Mouse (Mus musculus): ENCODE data around the gene Nav2.

The Nav2 gene

DNA sequence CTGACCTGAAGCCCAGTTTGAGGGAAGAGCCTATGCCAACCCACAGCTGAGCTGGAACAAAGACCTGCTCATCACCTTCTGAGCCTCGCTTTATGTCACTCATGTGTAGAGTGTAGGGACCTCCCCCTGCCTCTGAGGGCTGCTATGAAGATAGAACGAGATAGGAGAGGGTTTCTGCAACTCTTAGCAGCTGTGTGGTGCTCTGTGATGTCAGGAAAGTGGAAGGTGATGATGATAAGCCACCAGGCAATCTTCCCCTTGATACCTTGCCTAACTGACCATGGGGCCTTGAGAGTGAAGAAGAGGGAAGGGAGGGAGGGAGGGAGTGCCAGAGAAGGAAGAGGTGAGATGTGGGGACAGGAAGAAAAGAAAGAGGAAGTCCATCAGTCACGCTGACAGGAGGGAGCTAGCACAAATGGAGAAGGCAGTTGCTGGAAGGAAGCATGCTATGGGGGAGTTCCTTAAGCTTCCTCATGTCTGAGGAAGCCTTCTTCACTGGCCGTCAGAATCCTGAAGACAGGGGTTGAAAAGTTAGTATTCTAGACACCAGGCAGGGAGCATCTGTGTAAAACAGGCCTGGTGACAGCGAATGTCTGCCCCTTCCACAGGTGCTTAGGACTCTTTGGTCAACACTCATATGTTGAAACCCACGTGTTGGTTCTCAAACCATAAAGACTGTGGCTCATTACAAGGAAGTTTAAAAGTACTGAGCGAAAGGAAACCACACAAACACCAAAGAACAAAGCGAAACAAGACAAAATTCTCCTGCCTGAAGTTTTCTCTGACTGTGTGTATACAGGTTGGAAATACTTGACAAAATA is at the start of gene Nav2:
Gene Nav2 (plus strand): TSS at position 196 of the 821 bp plus-strand sequence.
- no peak for DNase-seq

DNA sequence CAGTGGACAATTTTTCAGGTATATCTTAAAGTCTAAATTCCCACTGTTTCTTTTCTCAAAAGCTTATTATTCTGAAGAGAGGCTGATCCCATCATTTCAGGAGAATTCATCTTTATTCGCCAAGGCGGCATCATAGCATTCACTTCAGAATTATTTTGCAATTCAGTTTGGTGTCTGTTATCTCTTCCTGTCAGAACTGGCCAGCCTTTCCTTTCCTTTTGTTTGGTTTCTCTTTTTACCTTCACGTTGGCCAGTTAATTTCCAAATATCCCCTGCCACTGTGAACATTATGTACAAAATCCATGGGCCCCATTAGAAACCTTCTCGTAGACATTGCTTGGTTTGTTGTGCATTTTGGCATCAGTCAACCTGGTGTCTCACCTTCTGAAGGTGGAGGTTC is 49.2 kb upstream of the Nav2 start:
- no peak for DNase-seq

DNA sequence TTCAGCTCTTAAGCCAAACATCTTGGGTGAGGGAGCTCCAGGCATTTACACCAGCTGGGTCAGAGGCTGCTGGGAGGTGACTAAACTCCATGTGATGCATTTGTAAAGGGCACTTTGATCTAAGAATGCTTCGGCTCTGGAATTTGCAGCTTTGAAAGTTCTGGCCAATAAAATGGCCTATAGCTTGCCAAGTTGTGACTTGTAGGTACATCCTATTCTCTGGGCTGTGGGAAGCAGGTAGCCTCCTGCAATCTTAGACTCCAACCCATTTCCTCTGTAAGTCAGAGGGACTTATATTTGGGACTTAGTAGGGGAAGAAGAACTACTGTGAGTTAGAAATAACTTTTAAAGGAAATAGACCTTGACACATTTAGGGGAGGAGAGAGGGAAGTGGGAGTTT is 47.6 kb upstream of the Nav2 start:
- DNase-seq: no peak

DNA sequence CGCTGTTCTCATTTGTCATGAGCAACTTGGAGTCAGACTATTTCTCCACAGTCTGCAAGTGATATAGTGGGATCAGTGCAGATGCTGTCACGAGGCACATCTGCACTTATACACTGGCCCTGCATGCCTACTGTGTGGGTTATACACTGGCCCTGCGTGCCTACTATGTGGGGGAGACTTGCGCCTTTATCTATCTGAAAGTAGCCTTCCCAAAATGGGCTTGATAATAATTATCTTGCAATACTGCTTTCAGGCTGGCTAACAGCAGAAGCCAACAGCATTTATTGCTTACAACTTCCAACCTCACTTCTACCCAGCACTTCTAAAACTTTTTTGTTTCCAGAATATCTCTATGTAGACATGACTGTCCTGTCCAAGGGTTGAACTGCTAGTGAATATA is 46.7 kb upstream of the Nav2 start:
- no peak for DNase-seq

DNA sequence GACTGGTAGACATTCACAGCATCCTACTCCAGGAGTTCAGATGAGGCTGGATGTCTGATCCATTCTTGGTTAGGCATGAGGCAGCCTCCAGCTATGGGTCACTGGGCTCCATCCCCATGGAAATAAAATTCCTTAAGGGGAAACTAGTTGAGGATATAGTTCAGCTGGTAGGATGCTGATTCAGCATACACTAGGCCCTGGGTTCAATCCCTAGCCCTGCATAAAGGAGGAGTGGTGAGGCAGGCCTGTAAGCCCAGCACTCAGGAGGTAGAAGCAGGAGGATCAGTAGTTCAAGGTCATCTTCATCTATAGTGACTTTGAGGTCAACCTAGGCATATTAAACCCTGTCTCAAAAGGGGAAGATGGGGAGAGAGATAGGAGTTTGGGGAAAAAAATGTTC is 44.3 kb upstream of the Nav2 start:
- DNase-seq: no peak

DNA sequence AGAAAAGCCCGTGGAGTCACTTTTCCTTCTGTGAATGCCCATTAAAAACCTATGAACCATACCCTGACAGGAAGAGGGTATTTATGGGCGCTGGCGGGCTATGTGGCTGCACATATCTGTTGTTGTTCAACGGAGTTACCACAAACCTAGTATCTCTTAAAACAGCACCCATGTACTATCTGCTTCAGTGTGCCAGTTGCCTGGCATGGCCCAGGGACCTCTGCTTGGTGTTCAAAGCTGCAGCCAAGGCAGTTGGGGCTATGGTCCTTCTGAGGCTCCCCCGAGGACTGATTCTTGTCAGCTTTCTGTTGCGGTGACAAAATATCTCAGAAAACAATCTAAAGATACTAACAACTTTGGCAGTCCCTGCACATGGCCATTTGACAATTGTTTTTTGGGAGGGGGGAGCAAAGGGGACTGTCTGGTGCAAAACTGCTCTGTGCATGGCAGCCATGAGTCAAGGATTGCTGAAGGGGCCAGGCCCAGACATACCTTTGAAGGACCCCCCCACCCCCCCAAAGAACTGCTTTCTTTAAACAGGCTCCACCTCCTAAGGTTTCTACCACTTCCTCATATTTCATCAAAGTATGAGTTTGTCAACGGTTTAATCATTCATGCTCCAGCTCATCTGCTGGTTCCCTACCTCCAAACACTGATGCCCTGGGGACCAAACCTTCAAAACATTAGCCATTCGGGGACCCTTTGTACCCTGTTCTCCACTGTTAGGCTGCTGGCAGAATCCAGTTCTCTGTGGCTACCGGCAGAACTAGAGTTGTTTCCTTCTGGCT is 43.7 kb upstream of the Nav2 start:
- no peak for DNase-seq

DNA sequence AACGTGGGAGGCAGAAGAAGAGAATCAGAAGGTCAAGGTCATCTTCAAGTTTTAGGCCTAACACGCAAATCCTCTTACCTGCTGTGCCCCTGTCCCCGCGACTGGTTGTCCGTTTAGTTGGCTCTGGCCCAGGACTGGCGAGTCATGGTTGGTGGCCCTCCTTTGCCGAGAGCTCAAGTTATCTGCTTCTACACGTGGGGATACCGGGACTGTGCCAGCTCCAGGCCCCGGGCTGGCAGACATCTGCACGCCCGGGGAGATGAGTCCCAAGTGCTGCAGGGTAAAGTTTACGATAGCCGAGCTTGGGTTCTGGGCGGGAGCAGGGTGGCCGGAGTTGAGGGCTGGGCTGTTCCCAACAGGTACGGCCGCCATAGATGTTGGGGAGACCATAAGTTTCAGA is 40.9 kb upstream of the Nav2 start:
- DNase-seq: no peak

DNA sequence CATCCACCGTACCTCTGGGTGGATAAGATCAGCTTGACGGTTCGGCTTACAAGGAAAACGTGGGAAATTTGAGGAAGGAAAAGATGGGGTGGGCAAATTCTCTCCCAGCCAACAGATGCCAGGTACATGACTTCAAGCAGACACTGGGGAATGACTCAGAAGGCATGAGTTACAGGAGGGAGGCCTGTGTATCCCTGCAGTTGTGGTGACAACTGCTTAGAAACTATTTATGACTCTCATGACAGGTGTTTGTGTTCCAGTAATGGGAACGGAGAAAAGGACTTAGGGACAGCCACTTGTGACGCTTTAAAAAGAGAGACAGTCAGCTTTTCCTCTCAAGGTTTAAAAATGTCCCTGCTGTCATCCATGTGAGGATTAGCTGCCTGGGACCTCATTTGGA is 38.4 kb upstream of the Nav2 start:
- DNase-seq: no peak

DNA sequence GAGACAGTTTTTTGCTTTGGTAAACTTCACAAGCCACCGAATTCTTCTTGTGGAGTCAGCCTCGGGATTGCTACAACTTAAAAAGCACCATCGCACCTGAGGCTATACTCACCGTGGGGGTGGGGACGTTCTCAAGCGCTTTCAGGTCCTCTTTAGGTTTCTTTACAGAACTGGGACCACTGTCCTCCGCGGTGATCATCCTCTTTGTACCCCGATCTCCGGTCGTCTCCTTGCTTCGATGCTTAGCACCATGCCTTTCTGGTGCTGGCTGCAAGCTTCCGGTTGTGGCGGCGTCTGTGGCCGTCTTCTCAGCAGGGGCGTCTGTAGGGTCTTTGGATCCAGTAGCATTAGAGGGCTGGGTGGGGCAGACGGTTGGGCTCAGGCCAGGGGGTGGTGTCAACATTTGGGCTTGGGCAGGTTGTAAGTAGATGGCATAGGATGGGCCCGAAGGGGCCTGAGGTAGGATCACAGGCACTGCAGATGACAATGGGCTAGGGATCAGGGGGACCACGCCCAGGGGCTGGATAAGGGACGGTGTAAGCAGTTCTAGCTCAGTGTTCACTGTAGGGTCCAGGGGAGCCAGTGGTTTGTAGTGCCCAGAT is 37.8 kb upstream of the Nav2 start:
- DNase-seq: no peak

DNA sequence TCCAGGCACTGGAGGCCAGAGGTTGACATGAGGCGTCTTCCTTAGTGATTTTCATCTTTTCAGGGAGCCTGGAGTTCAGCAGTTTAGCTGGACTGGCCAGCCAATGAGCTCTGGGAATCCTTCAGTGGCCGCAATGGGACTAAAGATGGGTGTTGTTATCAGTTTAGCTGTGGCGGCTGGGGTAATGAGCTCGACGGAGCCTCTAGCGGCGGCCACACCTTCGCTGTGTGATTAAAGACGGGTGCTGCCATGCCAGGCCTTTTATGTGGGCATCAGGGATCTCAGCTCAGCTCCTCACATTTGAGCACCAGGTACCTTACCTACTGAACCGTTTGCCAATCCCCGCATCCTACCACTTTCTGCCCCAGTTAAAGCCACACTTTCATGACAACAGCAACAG is 37.2 kb upstream of the Nav2 start:
- DNase-seq: no peak

DNA sequence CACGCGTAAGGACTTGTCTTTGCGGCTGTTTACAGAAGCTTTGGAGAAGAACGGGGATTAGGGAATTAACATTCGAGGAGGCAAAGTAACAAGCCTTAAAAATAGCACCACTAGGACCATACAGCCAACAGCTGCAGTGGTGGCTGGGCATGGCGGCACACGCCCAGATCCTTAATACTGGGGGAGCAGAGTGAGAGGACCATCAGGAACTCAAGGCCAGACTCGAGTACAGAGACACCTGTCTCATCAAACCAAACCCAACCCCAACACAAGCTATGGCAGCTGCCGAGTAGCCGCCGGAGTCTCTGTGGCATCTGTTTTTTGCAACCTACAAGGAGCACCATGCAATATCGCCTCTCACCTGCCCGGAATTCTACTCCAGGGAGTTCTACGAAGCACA is 33.4 kb upstream of the Nav2 start:
- DNase-seq: no peak

DNA sequence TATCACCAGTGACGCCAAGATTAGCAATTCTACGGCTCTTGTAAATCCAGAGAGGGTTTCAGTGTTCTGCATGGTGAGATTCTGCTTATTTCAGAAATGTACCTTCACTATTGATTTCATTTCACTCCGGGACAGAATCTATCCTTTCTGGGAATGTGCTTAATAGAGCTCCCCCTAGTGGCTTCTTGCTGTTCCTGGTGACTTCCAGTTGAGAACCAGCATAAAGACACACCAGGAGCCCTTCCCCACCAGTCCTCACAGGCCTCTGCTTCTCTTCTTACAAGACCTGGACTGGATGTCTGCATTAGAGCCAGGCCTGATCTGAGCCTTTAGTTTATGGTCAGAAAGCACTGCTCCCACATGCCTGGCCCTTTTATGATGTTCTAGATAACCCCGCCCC is 32.0 kb upstream of the Nav2 start:
- peak; percentile 74 for DNase-seq

DNA sequence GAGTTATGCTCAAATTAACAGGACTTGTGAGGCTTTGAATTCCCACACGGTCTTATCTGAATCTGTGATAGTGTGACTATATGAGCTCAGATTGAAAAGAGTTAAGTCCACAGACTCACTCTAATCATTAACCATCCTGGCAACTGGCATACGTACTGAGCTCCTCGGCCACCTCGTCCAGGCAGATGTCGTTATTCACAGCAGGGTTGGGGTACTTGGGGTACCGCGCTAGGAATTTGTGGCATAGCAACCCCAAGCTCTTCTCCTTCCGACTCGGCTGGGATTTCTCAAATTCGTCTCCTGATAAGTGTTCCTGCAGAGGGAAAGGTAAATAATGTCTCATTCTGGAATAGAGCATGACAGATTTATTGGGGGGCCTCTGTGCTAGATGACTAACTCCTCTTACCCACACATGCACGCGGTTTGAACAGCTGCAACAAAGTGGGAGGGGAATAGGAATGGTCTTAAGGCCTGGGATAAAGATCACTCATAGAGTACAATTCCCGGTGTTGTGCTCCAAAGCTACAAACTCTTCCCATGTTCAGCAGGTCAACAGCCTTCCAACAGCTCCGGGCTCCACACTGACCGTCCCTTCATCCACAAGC is 30.6 kb upstream of the Nav2 start:
- DNase-seq: no peak

DNA sequence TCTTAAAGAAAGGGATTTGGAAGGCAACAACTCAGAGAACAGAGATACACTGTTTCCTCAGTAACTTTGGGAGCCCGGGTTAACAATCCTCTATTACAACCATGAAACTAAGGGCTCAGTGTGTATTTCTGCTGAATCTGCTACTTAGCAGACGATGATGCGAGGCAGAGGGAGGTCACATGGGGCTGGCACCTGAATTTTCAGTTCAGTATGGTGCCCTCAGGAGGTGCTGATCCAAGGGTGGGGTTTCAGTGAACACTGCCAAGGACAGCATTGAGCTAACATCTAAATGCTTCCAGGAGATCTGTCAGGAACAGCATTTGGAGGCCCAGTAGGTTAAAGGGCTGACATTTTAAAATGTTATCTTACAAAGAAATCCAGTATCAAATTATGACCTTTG is 28.9 kb upstream of the Nav2 start:
- DNase-seq: no peak

DNA sequence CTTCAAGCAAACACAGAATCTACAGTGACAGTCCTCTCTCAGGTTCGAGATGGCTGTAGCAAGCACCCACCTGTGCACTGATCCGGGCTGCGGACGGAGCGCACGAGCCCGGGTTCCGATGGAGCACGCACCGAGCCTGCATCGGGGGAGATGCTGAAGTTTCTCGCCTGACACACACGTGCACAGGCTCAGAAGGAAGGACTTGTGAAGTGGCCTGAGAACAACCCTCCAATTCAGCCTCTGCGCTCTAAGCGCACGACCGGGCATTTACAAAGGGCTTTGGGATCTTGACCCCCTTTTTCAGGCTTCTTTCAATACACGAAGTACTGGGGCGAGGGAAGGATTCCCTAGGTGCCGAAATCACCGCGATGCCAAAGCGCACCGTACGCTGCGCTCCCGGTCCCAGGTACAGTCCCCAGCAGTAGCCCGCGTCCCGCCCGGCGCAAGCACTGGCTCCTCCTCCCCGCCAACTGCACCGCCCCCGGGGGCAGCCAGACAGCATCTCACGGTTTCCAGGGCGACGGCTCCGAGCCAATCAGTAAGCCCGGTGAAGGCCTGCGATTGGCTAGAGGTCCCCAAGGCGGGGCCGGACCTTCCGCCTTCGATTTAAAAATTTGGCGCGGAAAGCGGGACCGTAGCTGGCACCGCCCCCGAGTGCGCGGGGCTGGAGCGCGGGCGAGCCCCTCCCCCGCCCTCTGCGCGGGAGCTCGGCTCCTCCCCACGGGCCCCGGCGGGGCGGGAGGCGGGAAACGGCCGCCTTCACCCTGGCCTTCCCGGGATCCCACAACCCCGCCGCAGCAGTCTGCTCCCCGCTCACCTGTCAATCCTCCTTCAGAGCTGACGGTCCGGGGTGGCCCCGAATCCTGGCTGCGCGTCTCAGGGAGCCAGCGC is 27.7 kb upstream of the Nav2 start:
- DNase-seq: peak; percentile 96

DNA sequence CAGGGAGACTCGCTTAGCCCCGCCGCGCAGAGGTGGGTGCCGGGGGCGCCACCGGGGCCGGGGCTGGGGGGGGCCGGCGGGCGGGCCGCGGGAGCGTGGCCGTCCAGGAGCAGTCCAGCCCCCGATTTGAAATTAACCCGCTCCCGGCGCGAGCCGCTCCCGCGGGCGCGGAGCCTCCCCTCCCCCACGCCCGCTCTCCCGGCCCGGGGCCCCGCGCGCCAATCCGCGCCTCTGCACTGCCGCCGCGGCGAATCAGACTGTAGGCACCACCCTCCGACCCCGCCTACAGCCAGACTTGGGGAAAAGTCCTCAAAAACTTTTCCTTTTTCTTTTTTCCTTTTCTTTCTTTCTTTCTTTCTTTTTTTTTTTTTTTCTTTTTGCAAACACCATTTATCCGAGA is 27.0 kb upstream of the Nav2 start, which contains the start of gene E2f8:
Gene E2f8 (minus strand): TSS at position 111 of the 400 bp plus-strand sequence.
- peak; percentile 59 for DNase-seq

DNA sequence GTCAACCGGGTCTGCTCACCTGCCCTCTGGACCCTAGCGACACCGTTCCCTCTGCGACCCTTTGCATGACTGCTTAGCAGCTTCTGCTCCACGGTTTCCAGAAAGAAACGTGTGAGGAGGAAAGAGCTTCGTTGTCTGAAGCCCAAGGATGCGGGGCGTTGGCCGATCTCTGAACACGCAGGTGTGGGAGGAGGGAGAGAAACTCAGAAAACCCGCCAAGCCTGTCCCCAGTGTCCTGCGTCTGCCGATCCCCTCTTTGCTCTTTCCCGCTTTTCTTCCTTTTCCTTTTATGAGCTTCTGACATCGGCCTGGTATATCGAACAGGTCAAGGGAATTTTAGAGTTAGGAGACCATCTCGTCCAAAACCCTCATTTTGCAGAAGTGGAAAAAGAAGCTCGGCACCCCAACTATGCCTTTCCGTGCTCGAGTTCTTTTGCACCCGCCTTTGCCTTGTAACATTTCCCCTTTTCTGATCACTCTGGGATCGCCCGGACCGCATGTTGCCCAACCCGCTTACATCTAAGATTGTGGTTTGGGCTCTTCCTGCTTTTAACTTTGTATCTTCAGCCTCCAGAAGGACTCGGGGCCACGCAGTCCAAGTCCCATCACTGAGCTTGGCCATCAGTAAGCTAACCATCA is 26.4 kb upstream of the Nav2 start:
- no peak for DNase-seq

DNA sequence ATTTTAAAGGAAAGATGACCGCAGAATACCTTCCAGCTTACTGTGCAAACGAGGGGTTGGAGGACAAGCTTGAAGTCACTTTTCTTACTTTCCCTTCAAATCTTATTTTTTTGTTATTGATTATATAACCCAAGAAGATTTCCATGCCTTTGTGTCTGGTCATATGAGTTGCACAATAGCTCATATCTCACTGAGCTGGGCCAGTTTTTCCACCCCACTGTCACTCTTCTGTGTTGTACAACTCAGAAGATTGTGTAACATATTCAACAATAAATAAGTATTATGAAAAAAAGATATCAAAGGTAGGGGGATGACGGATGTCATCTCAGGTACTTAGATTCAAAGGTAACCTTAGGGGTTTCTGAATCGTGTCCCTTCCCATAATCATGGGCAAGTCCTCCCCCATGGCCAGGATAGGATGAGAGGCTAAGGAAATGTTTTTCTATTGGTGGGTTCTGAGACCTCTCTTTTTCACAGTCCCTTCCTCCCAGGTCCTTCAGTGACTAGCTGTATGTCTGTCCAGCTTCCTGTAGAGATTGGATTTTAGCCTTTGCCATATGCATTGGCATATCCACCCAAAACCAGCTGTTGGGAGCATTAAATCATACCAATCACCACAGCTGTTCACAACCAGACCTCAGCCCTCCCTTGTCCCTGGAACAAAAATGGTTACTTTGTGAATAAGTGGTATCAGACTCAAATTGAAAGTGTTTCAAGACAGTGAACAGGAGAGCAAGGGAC is 24.8 kb upstream of the Nav2 start:
- no peak for DNase-seq

DNA sequence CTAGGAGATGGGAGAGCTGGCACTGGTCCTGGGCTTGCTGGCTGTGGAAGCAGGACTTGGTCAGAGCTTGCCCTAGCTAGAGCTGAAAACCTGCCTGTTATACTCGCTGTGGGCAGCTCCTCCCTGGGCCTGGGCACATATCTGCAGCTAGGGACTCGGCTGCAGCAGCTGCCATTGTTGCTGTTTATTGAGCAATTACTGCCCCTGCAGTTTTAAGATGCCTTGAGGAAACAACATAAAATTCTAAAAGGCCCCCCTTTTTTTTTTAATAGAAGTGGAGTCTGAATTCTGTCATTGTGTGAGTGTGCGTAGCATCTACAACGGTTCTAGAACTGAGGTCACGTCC is 24.3 kb upstream of the Nav2 start:
- DNase-seq: no peak

DNA sequence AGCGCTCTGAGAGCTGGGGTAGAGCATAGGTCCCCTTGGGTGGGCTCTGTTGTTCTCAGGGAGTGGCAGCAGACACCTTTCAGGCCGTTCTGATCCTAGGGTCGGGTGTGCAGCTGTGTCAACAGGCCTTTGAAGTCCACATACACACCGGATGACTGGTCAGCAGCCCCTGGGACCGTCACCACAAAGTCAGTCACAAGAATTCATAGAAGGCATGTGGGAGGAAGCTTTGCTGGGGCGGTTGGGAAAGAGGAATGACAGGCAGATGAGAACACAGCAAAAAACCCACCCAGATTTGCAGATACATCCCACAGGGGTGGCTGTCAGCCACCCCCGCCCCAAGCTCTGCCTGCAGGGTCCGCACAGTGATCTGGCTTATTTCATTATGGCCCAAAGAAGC is 20.5 kb upstream of the Nav2 start:
- DNase-seq: no peak

DNA sequence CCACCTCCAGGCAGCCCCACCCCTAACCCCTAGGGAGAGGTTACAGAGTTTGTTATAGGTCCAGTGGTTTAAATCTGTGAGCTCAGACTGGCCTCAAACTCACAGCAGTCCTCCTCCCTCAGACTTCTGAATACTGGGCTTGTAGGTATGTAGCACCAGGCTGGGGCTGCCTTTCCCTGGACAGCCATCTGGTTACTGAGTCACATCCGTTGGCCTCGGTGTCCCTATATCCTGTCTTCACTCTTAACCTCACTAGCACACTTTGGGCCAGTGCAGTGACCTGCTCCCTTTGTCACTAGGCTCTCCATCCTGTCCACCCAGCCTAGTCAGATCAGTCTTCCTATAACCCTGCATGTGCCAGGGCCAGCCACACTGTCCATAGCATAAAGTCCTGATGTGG is 19.8 kb upstream of the Nav2 start:
- DNase-seq: no peak

Measured in kidney, adult 9 months (tissue).